Mouse (Mus musculus) G1E (cell line): Measurements from ENCODE around the gene Myo1d.

ENCODE experiments used
- CTCF ChIP-seq: IDR thresholded peaks from 2 replicates; pipeline ENCODE4 v1.5.1; 2012; ENCODE audit warnings: low read depth, low read length, inconsistent platforms, mixed read lengths
- GATA1 ChIP-seq: IDR thresholded peaks from 2 replicates; pipeline ENCODE4 v1.6.1; 2012; ENCODE audit warnings: borderline replicate concordance, low read length, inconsistent platforms, mixed read lengths
- GATA2 ChIP-seq: IDR thresholded peaks from 2 replicates; pipeline ENCODE4 v1.6.1; 2012; ENCODE audit warnings: low read depth, low read length, inconsistent platforms, borderline replicate concordance
- POLR2AphosphoS5 ChIP-seq: IDR thresholded peaks from 2 replicates; pipeline ENCODE4 v1.6.1; 2012; ENCODE audit warnings: low read depth, low read length, inconsistent platforms; ENCODE audit not compliant: insufficient replicate concordance
- TAL1 ChIP-seq: conservative IDR thresholded peaks from 2 replicates; pipeline ENCODE4 v1.6.1; 2012; ENCODE audit warnings: low read depth, low read length, inconsistent platforms, mixed read lengths

DNA sequence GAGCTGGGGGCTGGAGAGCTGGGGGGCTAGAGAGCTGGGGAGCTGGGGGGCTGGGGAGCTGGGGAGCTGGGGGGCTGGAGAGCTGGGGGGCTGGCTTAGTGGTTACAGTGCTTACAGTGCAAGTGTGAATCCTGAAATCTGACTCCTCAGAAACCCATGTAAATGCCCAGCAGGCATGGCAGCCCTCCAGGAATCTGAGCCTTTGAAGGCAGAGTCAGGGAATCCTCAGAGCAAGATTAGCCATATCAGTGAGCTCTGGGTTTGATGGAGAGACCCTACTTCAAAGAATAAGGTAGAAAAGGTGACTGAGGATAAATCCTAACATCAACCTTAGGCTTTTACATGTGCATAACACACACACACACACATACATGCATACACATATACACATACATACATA is 194.1 kb downstream of the Myo1d start:
- TF ChIP-seq GATA1 (no peak), GATA2 (no peak), CTCF (no peak), POLR2AphosphoS5 (no peak), TAL1 (no peak)
